In the genomic region with DNA sequence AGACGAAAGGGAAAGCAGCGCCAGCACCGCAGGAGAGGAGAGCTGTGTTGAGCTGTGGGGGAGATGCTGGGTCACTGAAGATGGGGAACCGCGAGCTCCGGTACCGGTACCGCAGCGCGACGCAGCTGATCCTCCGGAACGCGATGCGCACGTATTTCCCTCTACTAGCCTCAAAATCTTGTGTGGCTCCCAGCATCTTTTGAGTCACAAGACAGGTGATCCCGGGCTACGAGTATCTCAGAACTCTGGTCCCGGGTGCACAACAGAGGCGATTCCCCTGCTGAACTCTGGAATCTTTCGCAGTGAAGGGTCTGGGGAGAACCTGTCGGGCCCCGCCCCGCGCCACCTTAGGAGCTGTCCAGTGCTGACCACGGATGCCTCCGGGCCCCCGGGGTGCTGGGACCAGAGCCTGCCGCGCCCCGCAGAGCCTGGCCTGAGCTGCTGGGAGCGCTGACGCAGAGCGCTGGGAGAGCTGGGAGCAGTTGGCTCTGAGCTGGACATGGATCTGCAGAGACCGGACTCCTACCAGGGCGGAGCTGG, we compare ENCODE assay signal across 8 mouse cellular contexts. TPM values are rescaled to one million over a fixed set of nuclear protein-coding genes. Genes with fewer than 3 reads are reported as not detected.
A peak's percentile ranks its signal among the peaks of the same experiment; 100 is the strongest.
DNase-seq lines count a peak whose midpoint lies in the region; ATAC-seq and TF ChIP-seq lines count a peak whose summit lies in the region.

A gene (plus strand): TSS at position 70 of the 540 bp plus-strand sequence.

- no peaks in the 10 kb centered on the region for H3K36me3 ChIP-seq in forebrain, postnatal 0 days (ENCODE audit: insufficient read depth)
- H3K36me3 ChIP-seq in liver, embryonic 11.5 days (ENCODE audit: control insufficient read depth, insufficient read depth, low read length) = no peaks in the 10 kb centered on the region

- peaks cover 2% of the 10 kb centered on the region; the same call in 1 of the 2 replicates for H3K4me1 ChIP-seq in cerebellum, adult 2 months (ENCODE audit: control insufficient read depth, insufficient read depth, low read length)
- H3K4me1 ChIP-seq in forebrain, postnatal 0 days (ENCODE audit: insufficient read depth) = peaks cover 4% of the 10 kb centered on the region; the same call in 1 of the 2 replicates
- peaks cover 3% of the 10 kb centered on the region; the same call in 1 of the 2 replicates for H3K4me1 ChIP-seq in liver, embryonic 11.5 days (replicated peaks; ENCODE audit: control insufficient read depth, insufficient read depth, low read length)

- H3K27ac ChIP-seq in cerebellum, adult 2 months (ENCODE audit: insufficient read depth, low read length) = peak within 1 kb of the TSS; percentile 85
- no peak within 1 kb of the TSS for H3K27ac ChIP-seq in forebrain, postnatal 0 days (ENCODE audit: low read depth, low read length)
- H3K27ac ChIP-seq in liver, embryonic 11.5 days (ENCODE audit: low read depth, low read length) = no peak within 1 kb of the TSS

- H3K27me3 ChIP-seq in cerebellum, adult 2 months (ENCODE audit: control insufficient read depth, insufficient read depth, low read length) = no peaks in the 10 kb centered on the region
- peaks cover 13% of the 10 kb centered on the region for H3K27me3 ChIP-seq in forebrain, postnatal 0 days (ENCODE audit: insufficient read depth, low read length)
- peaks cover 20% of the 10 kb centered on the region for H3K27me3 ChIP-seq in liver, embryonic 11.5 days (replicated peaks; ENCODE audit: control insufficient read depth, insufficient read depth, low read length)

- H3K4me2 ChIP-seq in forebrain, postnatal 0 days (ENCODE audit: low read depth) = peak within 1 kb of the TSS; percentile 47
- peak within 1 kb of the TSS; percentile 31 for H3K4me2 ChIP-seq in liver, embryonic 11.5 days

- peak within 1 kb of the TSS; percentile 71 for H3K4me3 ChIP-seq in cerebellum, adult 2 months (replicated peaks; ENCODE audit: insufficient read depth, low read depth, low read length)
- peak within 1 kb of the TSS; percentile 22 for H3K4me3 ChIP-seq in forebrain, postnatal 0 days (ENCODE audit: low read depth, low read length)
- H3K4me3 ChIP-seq in liver, embryonic 11.5 days (ENCODE audit: low read depth, low read length) = no peak within 1 kb of the TSS

- H3K9ac ChIP-seq in forebrain, postnatal 0 days = 0 out of 2 replicates have a peak within 1 kb of the TSS, but pooled peaks have one; percentile 18
- no peak within 1 kb of the TSS for H3K9ac ChIP-seq in liver, embryonic 11.5 days (ENCODE audit: low read depth, low read length)

- no peak for ATAC-seq in forebrain, postnatal 0 days
- no peak for ATAC-seq in liver, embryonic 11.5 days (replicated peaks; ENCODE audit: low FRiP score)

- no peak for TF ChIP-seq CTCF in cerebellum, adult 2 months (IDR thresholded peaks at IDR 0.05; ENCODE audit: borderline replicate concordance, insufficient read depth, low read depth, low read length)
- no peak for TF ChIP-seq CTCF in forebrain, postnatal 0 days (IDR thresholded peaks at IDR 0.05; ENCODE audit: low read depth)

- DNase-seq in ovary, postnatal 36 days (ENCODE audit: low spot score) = peak; percentile 39
- no peak for DNase-seq in ovary, adult 18-20 months (ENCODE audit: low spot score)
- peak; percentile 85 to 86 for DNase-seq in cerebellum, adult 2 months
- no peak for DNase-seq in forebrain, postnatal 0 days
- DNase-seq in liver, embryonic 11.5 days (ENCODE audit: low spot score) = peak; percentile 59
- peak; percentile 49 for DNase-seq in retina, postnatal 1 day
- no peak for DNase-seq in right cerebral cortex, postnatal 10 days (ENCODE audit: low spot score in 2 of 2)
- DNase-seq in right cerebral cortex, postnatal 36 days (ENCODE audit: low spot score in 2 of 2) = no peak

- no peaks in the 10 kb centered on the region for H3K9me3 ChIP-seq in forebrain, postnatal 0 days (ENCODE audit: low read length)
- H3K9me3 ChIP-seq in liver, embryonic 11.5 days (ENCODE audit: control insufficient read depth, low read length) = peaks cover 4% of the 10 kb centered on the region; the same call in 1 of the 2 replicates

- TF ChIP-seq POLR2A in cerebellum, adult 2 months (IDR thresholded peaks at IDR 0.05; ENCODE audit: borderline replicate concordance, insufficient read depth, low read length) = peak; percentile 61; the same call in 1 of the 2 replicates

- WGBS in cerebellum, adult 2 months = under 1% methylated on average over 36 of the region's 36 CpGs
- under 1% methylated on average over 36 of the region's 36 CpGs for WGBS in forebrain, postnatal 0 days
- WGBS in liver, embryonic 11.5 days = 5% methylated on average over 36 of the region's 36 CpGs

RNA-seq across cellular contexts. Expression of the gene that starts here (rescaled TPM):
- polyA plus RNA-seq in cerebellum, adult 2 months (2012; rRNA removed) = 40.2 and 44.4 TPM in 2 replicates
- 0.38 and 0.57 TPM in 2 replicates for total RNA-seq in forebrain, postnatal 0 days (2014; rRNA removed)
- polyA plus RNA-seq in forebrain, postnatal 0 days (2015; fragmentation: Nextera tagmentation; extraction: Ambion mirVana) = 0.82 and 0.84 TPM in 2 replicates
- 6.3 and 7.9 TPM in 2 replicates for polyA plus RNA-seq in liver, embryonic 11.5 days (2014; fragmentation: Nextera tagmentation; extraction: Ambion mirVana)

Comparison
In these comparisons a context has a peak if more than half of its experiments do, and no peak if none do; other contexts are left out.
1. DNase-seq: peak in ovary, postnatal 36 days (single experiment), cerebellum, adult 2 months (2 of 2), liver, embryonic 11.5 days (single experiment) and retina, postnatal 1 day (single experiment); none in ovary, adult 18-20 months (single experiment), forebrain, postnatal 0 days (single experiment), right cerebral cortex, postnatal 10 days (0 of 2) and right cerebral cortex, postnatal 36 days (0 of 2).